Mouse (Mus musculus) Patski (cell line): ENCODE measurements around the gene Gtsf1l. TPM values are rescaled to one million over a fixed set of nuclear protein-coding genes. Genes with fewer than 3 reads are reported as not detected.

Experiments
- ATAC-seq: fragments of 100-300 bp; one replicate; pipeline ENCODE4 v1.8.0; 2021
- CTCF ChIA-PET: fragments of 350-600 bp; sonication (Branson Sonifier 250); formaldehyde crosslinking; loops from one replicate; lab custom pipeline; 2022; ENCODE audit warnings: inconsistent platforms; lab: Charles Lee
- POLR2A ChIA-PET: fragments of 350-600 bp; sonication (Branson Sonifier 250); formaldehyde crosslinking; loops from one replicate; lab custom pipeline; 2022; ENCODE audit warnings: antibody characterized with exemption, inconsistent platforms; lab: Charles Lee
- DNase-seq: peaks from one replicate; pipeline ENCODE4 v3.0.0-alpha.2; 2011; ENCODE audit warnings: low read depth, low spot score
- H3K27me3 ChIP-seq: fragments of 371-371 bp; one replicate; pipeline ENCODE4 v1.5.1; 2021
- CTCF ChIP-seq: fragments of 100-300 bp; IDR thresholded peaks from one replicate; pipeline ENCODE4 v1.5.1; 2021
- in situ Hi-C: fragments of 300-500 bp; cut with MboI; formaldehyde crosslinking; loops from 3 replicates; pipeline ENCODE4 v1.11.1; 2018; ENCODE audit warnings: low pct_unique_long_range_greater_than_20kb, mixed read lengths
- polyA plus RNA-seq: library from polyadenylated mRNA; unstranded; gene quantifications from one replicate; pipeline ENCODE4 v1.2.3, GENCODE M21; 2021

The Gtsf1l gene
- polyA plus RNA-seq, 1 experiment from 2014 or later = not detected

DNA sequence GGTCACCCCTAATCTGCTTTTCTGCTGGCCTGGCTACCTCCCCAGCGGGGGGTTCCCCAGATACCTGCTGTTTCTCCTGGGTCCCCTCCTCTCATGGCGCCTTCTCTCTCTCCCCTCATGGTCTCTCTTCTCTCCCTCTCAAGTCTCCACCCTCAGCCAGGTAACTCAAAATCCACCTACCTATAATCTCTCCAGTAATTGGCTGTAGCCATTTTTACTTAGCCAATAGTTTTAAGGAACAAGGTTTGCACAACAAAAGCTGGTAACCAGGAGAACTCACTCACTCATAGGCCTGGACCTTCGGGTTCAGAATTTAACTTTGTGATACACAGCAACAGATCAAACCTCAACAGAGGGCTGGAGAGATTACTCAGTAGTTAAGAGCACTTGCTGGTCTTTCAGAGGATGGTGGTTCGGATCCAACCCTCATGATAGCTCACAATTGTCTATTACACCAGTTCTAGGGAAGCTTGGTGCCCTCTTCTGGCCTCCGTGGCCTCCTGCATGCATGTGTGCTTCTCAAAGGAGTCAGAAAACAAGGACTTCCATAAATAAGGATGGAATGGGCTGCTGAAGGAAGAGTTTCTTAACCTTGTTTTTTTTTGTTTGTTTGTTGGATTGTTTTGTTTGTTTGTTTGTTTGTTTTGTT, 1.9 kb upstream of the Gtsf1l start:
- ChIA-PET POLR2A (no interaction called here), CTCF (interaction anchor here (0.6 to 1.9 kb wide), 7 partner anchors 12 to 167 kb away, joined by 3 to 8 read pairs (median 4); no protein-coding TSS in a partner anchor)
- DNase-seq (no peak), ATAC-seq (peak; percentile 57)
- in situ Hi-C loops = loop anchor here (10.0 kb wide), 1 partner anchor 165 kb away; no protein-coding TSS in a partner anchor
- peak; percentile 82 for TF ChIP-seq CTCF
- H3K27me3 ChIP-seq = no peaks in the 10 kb centered on the region

- CTCF ChIA-PET = no interaction called here
- no peak for ATAC-seq
- no peaks in the 10 kb centered on the region for H3K27me3 ChIP-seq
- in situ Hi-C loops = no loop called here
- TF ChIP-seq CTCF = no peak
- POLR2A ChIA-PET = no interaction called here
- no peak for DNase-seq
Measured at GRCm38 (mm10) chr2:163086561-163086960, 1.1 kb downstream of the Gtsf1l start.

DNA sequence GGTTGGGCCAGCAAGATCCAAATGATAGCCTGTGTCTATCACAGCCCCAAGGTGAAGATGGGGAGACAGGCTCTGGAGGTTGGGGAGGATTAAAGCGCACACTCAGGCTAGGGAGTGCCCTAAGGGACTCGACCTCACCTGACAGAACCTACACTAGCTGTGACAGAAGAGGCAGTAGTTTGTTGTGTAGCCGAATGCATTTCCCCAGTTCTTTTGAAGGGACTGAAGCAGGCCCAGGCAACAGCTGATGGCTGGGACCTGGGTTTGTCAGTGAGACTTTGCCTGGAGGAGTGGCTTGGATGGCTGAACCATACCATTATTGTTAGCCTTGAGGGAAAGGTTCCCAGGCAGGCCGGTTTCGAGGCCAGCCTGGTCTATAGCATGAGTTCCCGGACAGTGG, 2.6 kb downstream of the Gtsf1l start:
- CTCF ChIA-PET = interaction anchor here (1.3 kb wide), 1 partner anchor 25 kb away, joined by 3 read pairs; no protein-coding TSS in a partner anchor
- POLR2A ChIA-PET = no interaction called here
- DNase-seq (no peak), ATAC-seq (no peak)
- H3K27me3 ChIP-seq = no peaks in the 10 kb centered on the region
- no peak for TF ChIP-seq CTCF
- in situ Hi-C loops = no loop called here

- in situ Hi-C loops = no loop called here
- no peaks in the 10 kb centered on the region for H3K27me3 ChIP-seq
Measured at GRCm38 (mm10) chr2:163084519-163084918, 3.1 kb downstream of the Gtsf1l start.

DNA sequence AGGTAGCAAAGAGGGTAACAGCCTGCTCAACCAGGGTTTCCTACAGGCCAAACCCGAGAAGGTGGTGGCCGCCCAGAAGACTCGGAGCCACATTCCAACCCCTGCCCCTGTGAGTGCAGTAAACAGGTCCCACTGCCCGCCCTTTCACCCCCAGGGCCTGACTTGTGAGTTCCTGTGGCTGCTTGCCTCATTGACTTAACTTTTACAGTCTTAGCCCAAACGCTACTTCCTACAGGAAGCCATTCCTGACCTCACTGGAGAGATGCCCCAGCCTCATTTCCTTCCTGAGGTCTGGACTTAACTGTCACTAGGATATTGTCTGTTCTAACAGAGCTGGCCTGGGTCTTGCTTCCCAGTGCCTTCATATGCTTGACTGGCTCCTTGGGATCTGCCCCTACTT, 5.1 kb downstream of the Gtsf1l start:
- TF ChIP-seq CTCF = no peak
- ChIA-PET CTCF (no interaction called here), POLR2A (no interaction called here)
- DNase-seq = no peak
- no peaks in the 10 kb centered on the region for H3K27me3 ChIP-seq
- in situ Hi-C loops = no loop called here
- ATAC-seq = peak; percentile 17

More at GRCm38 (mm10) chr2:163084519-163084918, 3.1 kb downstream of the Gtsf1l start:
- no peak for TF ChIP-seq CTCF
- DNase-seq (no peak), ATAC-seq (no peak)
- POLR2A ChIA-PET = no interaction called here
- CTCF ChIA-PET = interaction anchor here (1.3 kb wide), 1 partner anchor 24 kb away, joined by 3 read pairs; no protein-coding TSS in a partner anchor

GRCm38 (mm10) chr2:163079041-163079440, 8.6 kb downstream of the Gtsf1l start:
- no peaks in the 10 kb centered on the region for H3K27me3 ChIP-seq
- TF ChIP-seq CTCF = no peak
- ATAC-seq (peak; percentile 42), DNase-seq (no peak)
- CTCF ChIA-PET = no interaction called here
- POLR2A ChIA-PET = no interaction called here
- in situ Hi-C loops = no loop called here

DNA sequence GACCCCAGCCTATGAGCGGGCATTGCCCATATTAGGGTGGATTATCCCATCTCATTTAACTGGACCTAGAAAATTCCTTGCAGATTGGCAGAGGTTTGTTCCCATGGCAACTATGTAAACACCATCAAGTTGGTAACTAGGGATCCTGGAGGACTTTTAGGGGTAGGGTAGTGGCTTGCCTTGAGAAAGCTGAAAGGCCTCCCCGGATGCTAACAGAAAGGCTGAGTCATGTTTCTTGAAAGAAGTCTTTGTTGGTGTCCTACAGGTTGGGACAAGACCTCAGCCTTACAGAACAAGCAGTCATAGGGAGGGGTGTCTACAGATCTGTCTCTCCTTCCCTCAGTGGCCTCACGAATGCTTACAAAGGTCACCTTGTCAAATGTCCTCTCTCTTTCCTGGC, 12.4 kb downstream of the Gtsf1l start:
- no peaks in the 10 kb centered on the region for H3K27me3 ChIP-seq
- POLR2A ChIA-PET = no interaction called here
- in situ Hi-C loops = no loop called here
- DNase-seq = no peak
- no peak for TF ChIP-seq CTCF
- CTCF ChIA-PET = no interaction called here
- no peak for ATAC-seq

DNA sequence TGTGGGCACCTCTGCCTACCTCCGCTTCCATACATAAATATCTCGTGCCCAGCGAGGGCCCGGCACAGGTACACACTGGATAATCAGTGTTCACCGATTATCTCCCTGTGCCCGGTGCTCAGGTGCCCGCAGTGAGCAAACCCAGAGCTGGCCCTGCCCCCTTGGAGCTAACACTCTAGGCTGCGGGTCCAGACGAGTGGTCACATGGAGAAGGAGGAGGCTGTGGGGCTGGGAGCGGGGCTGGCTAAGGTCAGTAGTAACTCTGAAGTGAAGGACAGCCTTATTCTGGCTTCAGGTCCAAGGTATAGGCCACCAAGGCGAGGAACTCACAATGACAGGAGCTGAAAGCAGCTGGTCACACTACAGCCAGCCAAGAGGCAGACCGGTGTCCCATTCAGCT, 12.8 kb downstream of the Gtsf1l start:
- ATAC-seq (no peak), DNase-seq (no peak)
- TF ChIP-seq CTCF = no peak
- POLR2A ChIA-PET = no interaction called here
- in situ Hi-C loops = no loop called here
- CTCF ChIA-PET = no interaction called here
- H3K27me3 ChIP-seq = no peaks in the 10 kb centered on the region

GRCm38 (mm10) chr2:163074006-163074405, 13.6 kb downstream of the Gtsf1l start:
- TF ChIP-seq CTCF = no peak
- no peaks in the 10 kb centered on the region for H3K27me3 ChIP-seq
- no peak for ATAC-seq
- in situ Hi-C loops = no loop called here
- ChIA-PET POLR2A (no interaction called here), CTCF (no interaction called here)
- no peak for DNase-seq

- POLR2A ChIA-PET = interaction anchor here (0.9 kb wide), 1 partner anchor 27 kb away, joined by 3 read pairs; no protein-coding TSS in a partner anchor
- H3K27me3 ChIP-seq = no peaks in the 10 kb centered on the region
- ATAC-seq = no peak
- no peak for TF ChIP-seq CTCF
- DNase-seq = no peak
- CTCF ChIA-PET = interaction anchor here (1.4 kb wide), 1 partner anchor 18 kb away, joined by 3 read pairs; no protein-coding TSS in a partner anchor
- in situ Hi-C loops = no loop called here
Measured at GRCm38 (mm10) chr2:163073023-163073757, 14.5 kb downstream of the Gtsf1l start.

- in situ Hi-C loops = no loop called here
- ChIA-PET CTCF (no interaction called here), POLR2A (no interaction called here)
- no peak for ATAC-seq
- no peak for DNase-seq
- H3K27me3 ChIP-seq = no peaks in the 10 kb centered on the region
- no peak for TF ChIP-seq CTCF
Measured at GRCm38 (mm10) chr2:163071590-163071989, 16.1 kb downstream of the Gtsf1l start.
